Mouse (Mus musculus): Measurements from ENCODE around the gene Taar7a.

The Taar7a gene

DNA sequence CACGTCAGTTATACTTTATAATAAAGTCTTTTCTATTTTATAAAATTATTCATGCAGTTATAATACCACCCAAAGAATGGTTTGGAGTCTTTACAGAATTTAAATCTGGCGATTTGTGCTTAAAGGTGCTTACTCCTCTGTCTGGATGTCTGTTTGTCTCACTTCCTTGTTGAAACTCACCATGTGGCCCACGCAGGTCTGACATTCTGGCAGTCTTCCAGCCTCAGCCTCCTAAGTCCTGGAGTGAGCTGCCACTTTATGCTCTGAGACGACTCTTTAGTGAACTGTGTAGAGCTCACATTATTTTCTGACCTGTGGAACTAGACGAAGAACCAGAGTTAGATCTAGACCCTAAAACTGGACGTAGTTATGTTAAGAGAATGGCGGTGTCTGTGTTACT lies 45.3 kb downstream of the Taar7a start:
- DNase-seq (ENCODE audit: low spot score in 2 of 2): no peak

DNA sequence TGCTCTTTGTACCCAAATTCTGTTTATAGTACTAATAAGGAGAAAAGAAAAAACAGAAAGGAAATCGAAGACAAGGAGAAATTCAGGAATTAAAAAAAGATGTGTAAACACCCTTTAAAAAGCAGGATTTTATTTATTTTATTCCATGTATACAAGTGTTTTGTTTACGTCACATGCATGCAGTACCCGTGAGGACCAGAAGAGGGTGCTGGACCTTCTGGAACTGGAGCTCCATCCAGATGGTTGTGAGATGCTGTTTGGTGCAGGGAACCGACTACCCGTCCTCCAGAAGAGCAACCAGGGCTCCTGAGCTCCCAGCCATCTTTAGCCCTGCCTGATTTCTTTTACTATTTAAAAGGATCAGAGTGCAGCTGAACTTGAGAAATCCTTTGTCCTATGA lies 50.8 kb downstream of the Taar7a start:
- no peak for DNase-seq (ENCODE audit: low spot score in 2 of 2)

Data from heart, adult 9 months (tissue).